Mouse (Mus musculus): ENCODE results near the gene 1700123O20Rik. TPM values are rescaled to one million over a fixed set of nuclear protein-coding genes. Genes with fewer than 3 reads are reported as not detected.

1700123O20Rik gene
- total RNA-seq, 2 experiments from 2014 or later, result 40.6 to 42.1 TPM

DNA sequence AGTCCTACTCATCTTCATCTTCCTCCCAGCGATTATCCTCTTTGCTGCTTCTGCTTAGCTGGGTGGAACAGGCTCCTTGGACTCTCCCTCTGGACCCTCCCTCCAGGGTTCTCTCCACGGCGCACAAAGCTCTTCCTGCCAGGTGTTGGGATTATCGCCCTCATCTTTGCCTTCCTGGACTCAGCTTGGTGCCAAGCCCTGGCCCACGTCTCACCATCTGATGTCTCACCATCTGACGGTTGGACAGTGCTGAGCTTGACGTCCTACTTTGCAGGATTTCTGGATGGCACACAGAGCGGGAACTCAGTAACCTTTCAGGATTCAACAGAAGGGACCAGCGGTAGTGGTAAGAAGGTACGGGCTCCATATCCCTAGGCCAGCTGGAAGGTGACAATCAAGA lies 35.7 kb downstream of the 1700123O20Rik start:
- no peak for DNase-seq

DNA sequence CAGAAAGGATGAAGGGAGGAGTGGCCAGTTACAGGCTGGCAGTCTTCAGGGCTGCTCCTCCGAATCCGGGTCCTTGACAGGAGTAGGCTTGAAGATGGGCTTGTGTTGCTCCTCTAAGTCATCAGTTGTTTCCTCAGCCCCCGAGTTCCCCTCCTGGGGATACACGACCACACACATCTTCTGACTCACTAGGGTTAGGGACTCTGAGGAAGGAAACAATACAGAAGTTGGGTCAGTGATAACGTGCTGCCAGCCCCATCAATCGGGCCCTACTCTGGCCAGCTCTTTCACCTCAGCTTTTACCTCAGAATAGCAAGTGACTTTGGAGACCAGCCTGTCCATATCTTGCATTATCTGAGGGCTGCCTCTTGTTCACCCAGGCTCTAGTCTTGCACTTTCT lies 38.0 kb downstream of the 1700123O20Rik start:
- no peak for DNase-seq

DNA sequence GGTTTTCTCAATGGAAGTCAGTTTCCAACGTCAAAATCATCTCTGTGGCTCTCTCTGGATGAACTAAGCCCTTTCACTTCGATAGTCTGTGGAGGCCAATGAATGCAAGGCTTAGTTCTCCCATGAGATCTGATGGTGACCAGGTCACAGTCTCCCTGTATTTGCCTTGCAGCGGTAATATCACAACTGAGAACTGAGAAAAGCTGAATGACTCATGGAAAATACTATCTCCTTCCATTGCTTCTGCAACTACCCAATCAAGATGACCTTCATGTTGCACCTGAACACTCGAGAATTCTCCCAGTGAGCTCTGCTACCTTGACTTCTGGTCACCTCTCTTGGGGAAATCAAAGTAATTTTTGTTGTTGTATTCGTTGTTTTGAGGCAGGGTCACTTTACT lies 41.5 kb downstream of the 1700123O20Rik start:
- DNase-seq, result no peak

DNA sequence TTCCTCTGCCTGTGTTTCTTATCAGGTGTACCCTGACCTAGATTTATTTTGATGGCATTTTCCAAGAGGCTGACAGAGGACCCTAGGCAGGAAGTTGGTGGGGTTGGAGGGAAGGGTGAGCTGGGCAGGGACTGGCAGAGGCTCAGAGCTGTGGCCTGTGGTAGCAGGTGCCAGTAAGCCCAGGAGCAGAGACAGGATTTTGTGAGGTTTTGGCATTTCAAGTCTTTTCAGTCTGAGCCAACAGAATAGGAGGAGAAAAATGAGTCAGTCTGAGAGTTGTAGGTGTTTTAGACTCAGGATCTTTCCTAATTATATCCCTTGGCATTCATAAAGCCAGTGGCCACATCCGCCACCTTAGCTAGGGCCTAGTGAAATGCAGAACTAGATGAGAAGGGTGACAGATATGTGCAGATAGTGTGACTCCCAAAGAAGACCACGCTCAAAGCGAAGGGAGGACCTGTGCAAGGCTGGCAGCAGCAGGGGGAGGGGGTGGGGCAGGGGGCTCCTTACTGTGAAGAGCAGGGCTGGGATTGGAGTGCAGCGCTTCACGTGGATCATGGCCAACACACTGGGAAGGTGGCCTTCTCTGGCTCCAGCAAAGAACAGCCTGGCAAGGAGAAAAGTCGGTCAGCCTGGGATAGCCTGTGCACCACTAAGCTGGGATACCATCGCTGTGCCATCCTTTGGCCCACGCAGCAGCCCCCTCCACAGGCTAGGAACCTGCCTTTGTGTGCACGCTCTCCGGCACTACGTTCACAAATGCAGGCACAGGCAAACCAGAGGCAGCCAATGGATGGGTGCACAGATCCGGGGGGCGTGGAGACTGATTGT lies 43.0 kb downstream of the 1700123O20Rik start:
- DNase-seq, result no peak

DNA sequence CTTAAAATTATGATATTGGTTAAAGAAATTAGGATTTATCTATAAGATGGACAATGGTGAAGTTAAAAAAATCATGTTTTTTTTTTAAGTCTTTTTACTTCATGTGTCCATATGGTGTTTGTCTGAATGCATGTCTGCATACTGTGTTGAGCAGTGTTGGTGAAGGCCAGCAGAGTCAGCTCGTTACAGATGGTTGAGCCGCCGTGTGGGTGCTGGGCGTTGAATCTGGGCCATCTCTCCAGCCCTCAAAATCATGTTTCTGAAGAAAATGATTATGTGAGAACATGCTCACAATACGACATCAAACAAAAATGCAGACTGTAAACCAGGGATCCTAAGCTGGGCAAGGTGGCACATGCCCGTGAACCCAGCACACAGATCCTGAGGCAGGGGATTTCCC lies 44.3 kb downstream of the 1700123O20Rik start:
- DNase-seq, result no peak

DNA sequence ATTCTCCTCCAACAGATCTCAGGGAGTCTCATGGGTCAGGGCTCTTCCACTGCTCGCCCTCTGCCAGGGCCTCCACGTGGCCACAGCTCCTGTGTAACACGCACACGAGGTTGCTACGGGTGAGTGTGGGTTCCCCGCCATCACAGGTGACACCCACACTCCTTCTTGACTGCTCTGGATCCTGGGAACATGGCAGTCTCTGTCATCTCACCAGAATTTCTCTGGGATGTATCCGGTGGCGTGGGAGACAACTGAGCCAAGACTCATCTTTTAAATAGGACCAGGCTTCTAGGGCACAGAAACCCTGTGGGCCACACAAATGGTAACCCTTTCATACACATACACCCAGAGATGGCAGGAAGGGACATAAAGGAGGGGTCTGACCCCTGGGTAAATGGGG lies 46.2 kb downstream of the 1700123O20Rik start:
- DNase-seq, result no peak

DNA sequence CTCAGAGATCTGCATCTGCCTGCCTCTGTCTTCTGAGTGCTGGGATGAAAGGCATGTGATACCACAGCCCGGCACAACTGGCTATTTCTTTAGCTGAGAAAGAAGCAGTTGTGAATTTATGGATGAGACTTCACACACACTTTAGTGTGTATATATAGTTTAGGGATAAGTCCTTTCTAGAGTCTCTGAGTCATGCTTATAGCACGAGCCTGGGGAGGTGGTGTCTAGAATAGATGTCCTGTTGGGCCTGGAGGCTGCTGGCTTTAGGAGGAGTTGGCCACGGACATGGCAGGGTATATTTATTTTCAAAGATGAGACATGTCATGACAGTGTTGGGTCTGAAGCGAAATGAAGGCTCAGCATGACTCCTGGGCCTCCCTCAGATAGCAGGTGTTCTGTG lies 48.0 kb downstream of the 1700123O20Rik start:
- DNase-seq, result no peak

GRCm38 (mm10) chr14:54735221-54735620 lies 49.2 kb downstream of the 1700123O20Rik start:
- no peak for DNase-seq

DNA sequence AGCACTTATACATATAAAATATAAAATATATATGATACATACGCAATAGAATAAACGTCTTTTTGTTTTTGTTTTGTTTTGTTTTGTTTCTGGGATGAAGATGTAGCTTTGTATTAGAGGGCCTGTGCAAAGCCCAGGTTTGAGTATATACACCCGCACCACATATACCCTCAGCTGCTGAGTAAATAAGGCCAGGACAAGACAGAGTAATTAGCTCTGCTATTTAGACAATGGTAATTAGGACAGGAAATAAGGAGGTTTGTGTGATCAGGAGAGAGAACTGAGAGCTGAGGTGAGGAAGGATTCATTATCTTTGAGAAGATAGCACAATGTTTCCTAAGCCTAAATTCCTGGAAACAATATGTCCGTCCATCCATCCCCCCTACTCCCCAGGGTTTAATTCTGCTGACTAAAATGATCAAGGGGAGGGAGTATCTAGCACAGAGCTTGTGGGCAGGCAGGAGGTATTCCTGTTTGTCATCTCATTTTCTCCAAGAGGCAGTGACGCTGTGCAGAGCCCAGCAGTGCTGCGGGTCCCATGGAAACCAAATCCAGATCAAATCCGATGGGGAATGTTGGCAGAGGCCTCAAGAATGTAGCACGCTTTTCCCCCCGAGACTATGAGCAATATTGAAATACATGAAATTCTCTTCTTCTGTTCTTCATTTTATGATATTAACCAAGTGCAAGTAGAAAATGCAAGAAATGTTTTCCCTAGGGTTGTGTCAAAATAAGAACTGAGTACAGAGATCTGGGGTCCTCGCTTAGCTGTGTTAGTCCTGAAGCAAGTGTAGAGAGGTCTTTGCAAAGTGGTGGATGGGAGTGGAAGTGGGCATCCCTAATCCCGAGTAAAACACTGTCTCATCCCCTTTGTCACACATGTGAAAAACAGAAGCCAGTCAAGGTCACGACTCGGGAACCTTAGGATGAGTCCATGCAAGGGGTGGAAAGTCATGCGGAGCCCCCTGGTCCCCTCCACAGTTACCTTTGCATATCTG lies 50.8 kb downstream of the 1700123O20Rik start:
- DNase-seq, result no peak

GRCm38 (mm10) chr14:54737634-54738033 lies 51.6 kb downstream of the 1700123O20Rik start:
- DNase-seq, result no peak

Small RNA genes within 50 kb of the gene (microRNA-seq; reads per million reads assigned to microRNA genes)
- not detected for gene Mir6948

Other genes starting within 250 kb of the 1700123O20Rik start
- 100 to 1,000 TPM; 106 to 131 TPM for gene Lrp10, start 222.1 kb upstream of the 1700123O20Rik start, total RNA-seq (2021)
- under 1 TPM; 0.66 to 0.79 TPM for gene Rem2, start 210.1 kb upstream of the 1700123O20Rik start, total RNA-seq (2021)
- 10 to 100 TPM; 43.8 to 51.3 TPM for gene Prmt5, start 168.7 kb upstream of the 1700123O20Rik start, total RNA-seq (2021)
- gene Haus4, start 131.6 kb upstream of the 1700123O20Rik start, total RNA-seq (2021), result 10 to 100 TPM; 22.5 to 27.0 TPM
- gene Ajuba, start 108.7 kb upstream of the 1700123O20Rik start, total RNA-seq (2021), result 10 to 100 TPM; 17.5 to 24.8 TPM
- 1 to 10 TPM; 4.3 to 6.0 TPM for gene 4931414P19Rik, start 80.2 kb upstream of the 1700123O20Rik start, total RNA-seq (2021)
- 100 to 1,000 TPM; 347 to 407 TPM for gene Psmb5, start 68.2 kb upstream of the 1700123O20Rik start, total RNA-seq (2021)
- gene Psmb11, start 64.8 kb upstream of the 1700123O20Rik start, total RNA-seq (2021), result not detected
- gene Gm17606, start 45.3 kb upstream of the 1700123O20Rik start, total RNA-seq (2021), result not detected
- gene Cdh24, start 44.9 kb upstream of the 1700123O20Rik start, total RNA-seq (2021), result 1 to 10 TPM in 1 of 2 experiments, under 1 TPM in 1; 0.95 to 1.4 TPM
- gene Acin1, start 715 bp downstream of the 1700123O20Rik start, total RNA-seq (2021), result 100 to 1,000 TPM; 140 to 178 TPM
- under 1 TPM in 1 of 2 experiments, not detected in 1; 0.23 TPM for gene Gm29776, start 12.6 kb downstream of the 1700123O20Rik start, total RNA-seq (2021)
- not detected for gene Cebpe, start 26.0 kb downstream of the 1700123O20Rik start, total RNA-seq (2021)
- 10 to 100 TPM; 28.1 to 56.8 TPM for gene Slc7a8, start 95.7 kb downstream of the 1700123O20Rik start, total RNA-seq (2021)
- under 1 TPM; 0.43 to 0.56 TPM for gene Rnf212b, start 127.9 kb downstream of the 1700123O20Rik start, total RNA-seq (2021)
- 10 to 100 TPM; 12.2 to 16.5 TPM for gene Homez, start 184.7 kb downstream of the 1700123O20Rik start, total RNA-seq (2021)
- gene Ppp1r3e, start 191.3 kb downstream of the 1700123O20Rik start, total RNA-seq (2021), result 10 to 100 TPM; 17.8 to 19.2 TPM
- gene Bcl2l2, start 197.2 kb downstream of the 1700123O20Rik start, total RNA-seq (2021), result 10 to 100 TPM; 54.3 to 57.2 TPM
- 1 to 10 TPM in 1 of 2 experiments, not detected in 1; 2.0 TPM for gene Gm20521, start 197.2 kb downstream of the 1700123O20Rik start, total RNA-seq (2021)
- 100 to 1,000 TPM; 167 to 173 TPM for gene Pabpn1, start 206.3 kb downstream of the 1700123O20Rik start, total RNA-seq (2021)
- gene Slc22a17, start 226.9 kb downstream of the 1700123O20Rik start, total RNA-seq (2021), result 10 to 100 TPM; 28.0 to 37.6 TPM
- gene Efs, start 239.9 kb downstream of the 1700123O20Rik start, total RNA-seq (2021), result 1 to 10 TPM; 2.5 to 3.0 TPM
- gene Il25, start 246.5 kb downstream of the 1700123O20Rik start, total RNA-seq (2021), result not detected